Mouse (Mus musculus) A20 (cell line): ENCODE measurements around the gene Olfr223.
A peak's percentile ranks its signal among the peaks of the same experiment; 100 is the strongest.
"Not testable (repeated sequence)": the region's sequence is repeated elsewhere in the genome, so short reads cannot be mapped to it uniquely, and the experiment has no call there.

Experiments used
- DNase-seq: peaks from one replicate; pipeline ENCODE4 v3.0.0-alpha.2; 2011; ENCODE audit warnings: low read depth, low spot score

Gene Olfr223

DNA sequence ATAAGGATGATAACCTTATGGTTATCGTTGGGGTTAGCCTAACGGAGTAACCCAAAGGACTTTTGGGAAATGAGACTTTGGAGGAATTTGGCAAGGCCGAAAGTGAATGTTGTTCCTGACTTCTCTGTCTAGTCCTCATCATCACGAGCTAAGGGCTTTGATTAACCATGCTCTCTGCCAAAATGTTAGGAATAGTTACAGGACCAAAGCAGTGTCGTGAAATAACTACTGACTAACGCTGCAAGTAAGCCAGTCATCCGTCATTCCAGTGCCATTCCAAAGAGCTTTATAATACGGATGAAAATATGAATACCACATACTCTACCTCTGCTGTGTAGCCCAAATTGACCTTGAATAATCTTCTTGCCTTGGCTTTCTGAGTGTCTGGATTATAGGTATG is 3.9 kb upstream of the Olfr223 start:
- DNase-seq = no peak

DNA sequence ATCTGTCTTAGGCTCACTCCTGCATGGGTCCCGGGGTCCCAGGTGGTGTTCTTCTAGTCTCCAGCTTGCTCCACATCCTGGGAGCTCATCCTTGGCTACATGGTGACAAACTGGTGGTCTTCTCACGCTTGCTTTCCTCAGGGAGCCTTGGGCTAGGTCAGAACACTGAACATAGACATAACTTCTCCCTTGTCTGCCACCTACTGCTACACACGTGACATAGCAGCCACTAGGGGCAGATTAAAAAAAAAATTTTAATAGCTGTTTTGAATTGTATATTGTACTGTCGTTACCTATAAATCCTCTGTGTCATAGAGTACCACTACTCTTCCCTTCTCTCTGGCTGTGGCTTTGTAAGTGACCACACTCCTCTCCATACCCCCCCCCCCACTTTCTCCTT is 3.0 kb upstream of the Olfr223 start:
- DNase-seq = peak; percentile 28

DNA sequence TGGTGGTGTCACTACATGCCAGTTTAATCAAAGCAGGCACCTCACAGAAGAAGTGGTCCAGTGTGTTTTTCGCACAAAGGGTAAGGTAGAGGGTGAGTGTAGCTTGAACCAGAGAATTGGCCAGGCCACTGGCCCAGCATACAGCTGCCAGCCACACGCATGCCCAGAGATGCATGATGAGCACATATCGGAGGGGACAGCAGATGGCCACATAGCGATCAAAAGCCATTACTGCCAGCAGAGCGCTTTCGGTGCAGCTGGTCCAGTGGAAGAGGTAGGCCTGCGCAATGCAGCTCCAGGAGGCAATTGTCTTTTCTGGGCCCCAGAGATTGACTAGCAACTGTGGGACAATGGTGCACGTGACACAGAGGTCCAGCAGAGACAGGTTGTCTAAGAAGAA is 3.6 kb downstream of the Olfr223 start:
- no peak for DNase-seq

DNA sequence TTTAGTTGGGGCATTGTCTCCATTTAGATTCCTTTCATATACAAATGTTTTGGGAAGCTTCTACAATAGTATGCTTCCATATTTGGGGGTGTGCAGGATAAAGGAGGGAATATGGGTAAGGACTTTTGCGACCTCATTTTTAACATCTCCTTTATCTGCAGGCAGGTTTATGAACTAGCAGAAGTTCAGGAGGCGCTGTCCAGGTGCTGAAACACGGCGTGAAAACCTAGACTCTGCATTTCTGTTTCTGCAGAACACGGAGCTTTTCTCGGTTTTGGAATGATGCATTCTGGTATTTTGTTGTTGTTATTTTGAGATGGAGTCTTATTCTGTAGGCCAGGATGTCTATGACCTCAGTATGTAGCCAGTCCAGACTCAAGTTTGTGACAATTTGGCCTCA is 8.6 kb downstream of the Olfr223 start:
- DNase-seq = peak; percentile 29

DNA sequence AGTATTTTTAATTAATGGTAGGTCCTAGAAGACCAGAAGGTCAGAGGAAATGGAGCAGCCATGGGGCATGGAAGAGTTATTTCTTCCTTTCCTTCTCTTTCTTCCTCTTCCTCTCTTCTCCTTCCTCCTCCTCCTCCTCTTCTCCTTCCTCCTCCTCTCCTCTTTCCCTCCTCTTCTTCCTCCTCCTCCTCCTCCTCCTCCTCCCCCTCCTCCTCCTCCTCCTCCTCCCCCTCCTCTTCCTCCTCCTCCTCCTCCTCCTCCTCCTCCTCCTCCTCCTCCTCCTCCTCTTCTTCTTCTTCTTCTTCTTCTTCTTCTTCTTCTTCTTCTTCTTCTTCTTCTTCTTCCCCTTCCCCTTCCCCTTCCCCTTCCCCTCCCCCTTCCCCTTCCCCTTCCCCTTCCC is 17.0 kb downstream of the Olfr223 start, which contains the start of gene Olfr222:
Olfr222 (minus strand) TSS at position 101 of the 400 bp plus-strand sequence.
- not testable (repeated sequence) for DNase-seq

DNA sequence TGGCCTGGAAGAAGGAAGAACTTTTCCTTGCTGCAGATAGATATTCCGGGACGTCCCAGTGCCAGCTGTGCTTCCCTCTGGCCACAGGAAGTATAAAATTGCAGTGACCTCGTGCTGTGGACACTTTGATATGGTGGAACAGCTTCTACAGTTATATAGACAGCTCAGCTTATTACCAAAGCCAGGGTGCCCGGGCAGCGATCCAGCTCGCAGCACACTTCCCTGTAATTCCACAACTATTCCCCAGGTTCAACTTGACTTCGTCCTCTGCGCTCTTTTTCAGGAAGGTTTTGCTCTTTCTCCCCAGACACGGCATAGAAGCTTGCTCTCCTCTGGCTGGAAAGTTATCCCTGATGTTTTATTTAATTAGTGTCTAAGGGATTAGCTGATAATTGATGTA is 17.4 kb downstream of the Olfr223 start:
- DNase-seq = no peak

DNA sequence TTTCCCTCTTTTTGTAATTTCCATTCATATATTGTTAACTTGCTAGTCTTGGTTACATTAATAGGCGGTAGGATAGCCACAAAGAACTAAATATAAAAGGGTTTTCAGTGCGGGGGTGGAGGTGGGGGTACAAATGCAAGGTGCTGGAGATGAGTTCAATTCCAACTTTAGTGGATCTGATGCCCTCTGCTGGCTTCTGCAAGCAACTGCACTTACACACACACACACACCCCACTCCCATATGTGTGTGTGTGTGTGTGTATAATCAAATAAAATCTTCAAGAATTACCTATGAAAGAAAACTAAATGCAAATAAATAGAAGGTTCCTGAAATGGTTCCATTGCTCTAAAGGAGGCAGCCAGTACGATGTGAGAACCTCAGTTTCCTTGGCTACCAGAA is 23.8 kb downstream of the Olfr223 start:
- DNase-seq = peak; percentile 45

DNA sequence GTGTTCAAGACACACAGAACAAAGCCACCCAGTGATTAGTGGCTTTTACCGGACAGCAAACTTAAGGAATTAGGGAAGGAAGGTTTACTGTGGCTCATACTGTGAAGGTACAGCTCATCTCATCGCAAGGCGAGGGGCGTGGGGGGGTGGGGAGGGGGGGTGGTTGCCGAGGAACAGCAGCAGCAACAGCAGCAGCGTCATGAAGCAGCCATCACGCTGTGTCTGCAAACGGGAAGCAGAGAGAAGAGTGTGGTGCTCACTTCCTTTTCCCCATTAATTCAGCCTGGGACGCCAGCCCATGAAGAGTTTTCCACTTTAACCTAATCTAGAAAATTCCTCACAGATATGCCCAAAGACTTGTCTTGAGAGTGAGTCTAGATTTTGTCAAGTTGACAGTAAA is 30.3 kb downstream of the Olfr223 start:
- DNase-seq = no peak

DNA sequence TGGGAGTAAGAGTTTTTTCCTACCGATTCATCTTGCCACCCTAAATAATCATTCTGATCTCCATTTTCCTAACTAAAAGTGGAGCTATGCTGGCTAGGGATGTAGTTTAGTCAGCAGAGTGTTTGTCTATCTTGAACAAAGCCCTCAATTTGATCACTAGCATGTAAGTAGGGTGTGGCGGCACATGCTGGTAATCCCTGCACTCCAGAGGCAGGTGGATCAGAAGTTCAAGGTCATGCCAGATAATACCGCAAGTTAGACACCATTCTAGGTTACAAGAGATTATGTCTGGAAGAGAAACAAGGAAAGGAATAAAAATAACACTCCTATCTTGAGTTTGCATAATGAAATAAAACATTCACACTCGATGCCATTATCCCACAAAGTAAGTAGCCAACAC is 30.8 kb downstream of the Olfr223 start:
- no peak for DNase-seq

DNA sequence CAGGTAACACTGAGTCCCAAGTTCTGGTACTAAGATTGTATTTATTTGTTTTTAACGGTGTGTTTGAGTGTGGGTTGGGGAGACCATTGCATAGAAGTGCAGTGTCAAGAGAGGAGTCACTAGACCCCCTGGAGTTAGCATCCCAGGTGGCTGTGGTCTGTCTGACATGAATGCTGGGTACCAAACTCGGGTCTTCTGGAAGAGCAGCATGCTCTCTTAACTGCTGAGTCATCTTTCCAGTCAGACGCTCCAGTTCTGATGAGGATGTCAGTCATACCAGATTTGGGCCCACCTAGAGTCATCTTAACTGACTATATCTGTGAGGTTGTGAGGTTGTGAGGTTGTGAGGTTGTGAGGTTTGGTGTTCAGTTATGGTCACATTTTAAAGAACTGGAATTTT is 32.2 kb downstream of the Olfr223 start:
- DNase-seq = no peak

DNA sequence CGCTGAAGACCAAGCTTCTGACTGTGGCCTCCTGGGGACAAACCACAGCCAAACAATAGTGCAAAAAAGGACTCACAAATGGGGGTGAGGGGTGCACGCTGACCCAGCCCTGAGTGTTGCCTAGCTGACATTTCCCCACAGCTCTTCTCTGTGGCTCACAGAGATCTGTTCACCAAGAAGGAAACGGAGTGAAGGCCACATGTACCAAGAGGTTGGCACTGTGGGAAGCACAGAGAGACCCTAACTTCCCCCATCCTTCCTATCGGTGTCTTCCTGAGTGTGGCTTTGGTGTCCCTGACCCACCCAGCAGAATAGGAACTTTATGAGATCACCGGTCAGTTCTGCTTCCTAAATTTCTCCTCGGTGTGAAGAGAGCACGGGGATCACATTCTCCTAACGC is 38.6 kb downstream of the Olfr223 start:
- DNase-seq = no peak

DNA sequence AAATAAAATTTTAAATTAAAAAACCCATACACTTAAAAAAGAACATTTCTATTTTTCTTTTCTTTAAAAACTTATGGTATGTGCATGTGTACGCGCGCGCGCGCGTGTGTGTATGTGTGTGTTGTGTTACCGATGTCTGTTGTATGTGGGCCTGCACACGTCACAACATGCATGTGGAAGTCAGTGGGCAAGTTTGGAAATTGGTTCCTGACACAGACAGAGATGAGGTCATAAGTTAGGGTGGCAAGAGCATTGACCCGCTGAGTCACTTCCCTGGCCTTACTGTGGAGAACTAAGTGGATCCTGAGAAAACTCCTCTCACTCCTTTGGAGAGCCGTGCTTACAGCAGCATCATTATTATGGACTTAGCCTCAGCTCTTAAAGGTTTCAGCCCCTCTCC is 39.0 kb downstream of the Olfr223 start:
- no peak for DNase-seq

DNA sequence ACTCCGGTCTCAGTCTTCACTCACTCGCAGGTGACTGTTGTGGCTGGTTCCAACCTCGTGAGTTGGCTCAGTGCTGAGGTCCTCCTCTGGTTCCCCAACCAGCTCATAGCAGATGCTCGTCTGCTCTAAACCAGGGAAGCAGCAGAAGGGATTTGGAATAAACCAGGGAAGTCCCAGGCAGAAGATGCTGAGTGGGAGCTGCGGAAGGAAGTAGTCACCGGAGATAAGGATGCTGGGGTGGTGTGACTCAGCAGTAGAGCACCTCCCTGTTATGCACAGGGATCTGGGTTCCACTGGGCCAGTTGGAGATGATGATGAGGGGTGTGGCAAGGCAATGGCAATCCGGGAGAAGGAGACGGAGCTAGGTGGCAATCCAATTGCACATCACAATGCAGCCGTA is 49.1 kb downstream of the Olfr223 start:
- no peak for DNase-seq

DNA sequence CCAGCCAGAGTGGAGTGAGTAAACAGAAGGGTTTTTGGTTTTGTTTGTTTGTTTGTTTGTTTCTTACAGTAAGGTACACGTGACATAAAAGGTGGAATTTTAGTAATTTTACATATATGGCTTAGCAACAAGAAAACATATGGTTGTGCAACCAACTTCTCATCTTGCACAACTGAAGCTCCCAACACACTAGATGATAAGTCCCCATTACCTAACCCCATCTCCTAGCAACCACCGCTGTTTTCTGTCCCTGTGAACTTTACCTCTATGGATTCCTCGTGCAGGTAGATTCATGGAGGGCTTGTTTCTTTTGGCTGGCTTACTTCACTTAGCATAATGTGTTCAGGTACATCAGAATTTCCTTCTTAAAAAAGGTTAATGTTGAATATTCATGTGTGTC is 49.7 kb downstream of the Olfr223 start:
- no peak for DNase-seq

DNA sequence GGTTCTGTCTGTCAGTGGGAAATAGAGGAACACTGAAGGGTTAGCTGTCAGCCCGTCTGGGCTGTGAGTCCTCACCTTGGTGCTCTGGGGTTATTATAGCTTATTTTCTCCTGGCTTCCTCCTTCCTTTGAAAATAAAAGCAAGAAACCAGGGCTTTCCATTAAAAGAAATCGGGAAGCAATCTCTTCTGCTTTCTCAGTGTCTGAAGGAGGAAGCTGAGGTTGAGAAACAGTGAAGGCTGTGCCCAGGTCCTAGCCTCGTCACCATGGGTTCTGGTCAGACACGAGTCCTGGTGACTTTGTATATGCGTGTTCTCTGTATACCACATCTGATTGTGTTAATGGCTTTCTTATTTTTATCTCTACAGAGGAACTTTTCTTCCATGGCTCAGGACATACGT is 50.6 kb downstream of the Olfr223 start:
- DNase-seq = no peak

DNA sequence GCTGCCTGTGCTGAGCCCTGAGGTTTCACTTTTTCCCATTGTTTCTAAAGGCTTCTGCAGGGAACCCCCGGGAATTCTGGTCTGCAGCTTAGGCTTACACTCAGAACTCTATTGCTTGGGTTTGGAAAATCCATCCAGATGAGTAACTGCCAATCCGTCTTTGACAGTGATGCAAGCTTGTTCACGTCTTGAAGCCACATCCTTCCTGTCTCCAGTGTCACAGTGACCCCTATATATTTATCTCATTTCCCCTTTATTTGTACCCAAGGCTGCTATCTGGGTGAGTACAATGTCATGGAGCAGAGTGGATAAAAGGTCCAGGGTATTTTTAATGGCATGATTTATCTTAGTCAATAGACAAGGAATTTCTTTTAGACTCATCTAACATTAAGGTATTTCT is 51.8 kb downstream of the Olfr223 start, which contains the start of gene Nlrp3:
Nlrp3 (plus strand) TSS at position 245 of the 400 bp plus-strand sequence.
- no peak for DNase-seq

DNA sequence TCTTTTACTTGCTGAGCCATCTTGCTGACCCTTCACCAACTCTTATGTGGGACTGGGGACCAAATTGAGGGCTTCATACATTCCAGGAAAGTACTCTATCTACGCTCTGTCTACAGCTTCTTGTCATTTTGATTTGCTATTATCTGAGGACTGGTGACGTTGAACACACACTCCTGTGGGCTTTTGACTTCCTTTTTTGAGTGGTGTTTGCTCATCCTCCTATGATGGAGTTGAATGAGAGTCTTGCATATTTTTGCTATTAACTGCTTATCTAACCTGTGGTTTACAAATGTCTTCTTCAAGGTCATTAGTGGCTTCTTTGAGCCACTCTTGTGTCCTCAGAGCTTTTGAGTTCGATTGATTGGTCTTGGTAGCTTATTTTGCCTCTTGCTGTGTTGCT is 53.0 kb downstream of the Olfr223 start:
- no peak for DNase-seq
